Mouse (Mus musculus) kidney, embryonic 14.5 days (tissue): ENCODE measurements around the gene Fam168b. TPM values are rescaled to one million over a fixed set of nuclear protein-coding genes. Genes with fewer than 3 reads are reported as not detected.

ENCODE experiments used
- ATAC-seq: fragments of 200-750 bp; cut with Nextera tagmentation; 2 replicates; pipeline ENCODE4 v1.8.0; 2017; ENCODE audit warnings: moderate number of reproducible peaks, mild to moderate bottlenecking, moderate TSS enrichment, moderate library complexity; ENCODE audit not compliant: low FRiP score, low TSS enrichment
- H3K27ac ChIP-seq: fragments of 300-500 bp; sonication (generic); 2 replicates; pipeline ENCODE4 v1.5.1; 2014; ENCODE audit warnings: low read depth, mild to moderate bottlenecking, low read length, moderate library complexity, mixed read lengths
- H3K27me3 ChIP-seq: fragments of 300-500 bp; sonication (generic); 2 replicates; pipeline ENCODE4 v1.6.1; 2014; ENCODE audit warnings: mild to moderate bottlenecking, low read length; ENCODE audit not compliant: control insufficient read depth, insufficient read depth
- H3K36me3 ChIP-seq: fragments of 300-500 bp; sonication (generic); 2 replicates; pipeline ENCODE4 v1.6.1; 2014; ENCODE audit warnings: low read length, mixed read lengths; ENCODE audit not compliant: control insufficient read depth, insufficient read depth
- H3K4me1 ChIP-seq: fragments of 300-500 bp; sonication (generic); 2 replicates; pipeline ENCODE4 v1.6.1; 2014; ENCODE audit warnings: low read length, mixed read lengths; ENCODE audit not compliant: control insufficient read depth, insufficient read depth
- H3K4me2 ChIP-seq: fragments of 300-500 bp; sonication (generic); replicated peaks from 2 replicates; pipeline ENCODE4 v1.6.1; 2014; ENCODE audit warnings: low read depth, mild to moderate bottlenecking, low read length
- H3K4me3 ChIP-seq: fragments of 300-500 bp; sonication (generic); 2 replicates; pipeline ENCODE4 v1.5.1; 2014; ENCODE audit warnings: mild to moderate bottlenecking, low read length
- H3K9ac ChIP-seq: fragments of 300-500 bp; sonication (generic); 2 replicates; pipeline ENCODE4 v1.6.1; 2014; ENCODE audit warnings: low read depth, mild to moderate bottlenecking, low read length, moderate library complexity
- H3K9me3 ChIP-seq: fragments of 300-500 bp; sonication (generic); 2 replicates; pipeline ENCODE4 v1.6.1; 2016; ENCODE audit warnings: low read length; ENCODE audit not compliant: control insufficient read depth
- WGBS: fragments of 180-500 bp; shearing (Covaris S2); extraction: QIAGEN DNeasy Blood & Tissue Kit; methylation state at CpG from one replicate; pipeline ENCODE4 v1.1.7; 2014; 5-methylcytosine and 5-hydroxymethylcytosine counted together
- polyA plus RNA-seq: library from polyadenylated mRNA; unstranded; fragments of >200 nt; fragmentation: Nextera tagmentation; extraction: Ambion mirVana; gene quantifications from 2 replicates; pipeline ENCODE4 v1.2.1, GENCODE M21; 2014

Gene Fam168b
- polyA plus RNA-seq, 1 experiment from 2014 or later: 68.8 TPM

GRCm38 (mm10) chr1:34793304-34794300, 49.3 kb downstream of the Fam168b start:
- Histone ChIP-seq H3K27me3 (no peaks in the 10 kb centered on the region), H3K36me3 (no peaks in the 10 kb centered on the region)
- WGBS: 73% methylated on average over 18 of the region's 19 CpGs

GRCm38 (mm10) chr1:34783538-34784161, 59.2 kb downstream of the Fam168b start:
- no peak overlapping the region for H3K27ac ChIP-seq
- no peak overlapping the region for H3K4me3 ChIP-seq
- no peaks in the 10 kb centered on the region for H3K27me3 ChIP-seq
- H3K4me1 ChIP-seq: no peaks in the 10 kb centered on the region
- H3K9me3 ChIP-seq: no peaks in the 10 kb centered on the region
- no peaks in the 10 kb centered on the region for H3K36me3 ChIP-seq
- H3K4me2 ChIP-seq: no peak overlapping the region
- H3K9ac ChIP-seq: no peak overlapping the region
- ATAC-seq: no peak
- WGBS: 62% methylated on average over 6 of the region's 6 CpGs

More at GRCm38 (mm10) chr1:34793304-34794300, 49.3 kb downstream of the Fam168b start:
- no peak overlapping the region for H3K4me2 ChIP-seq
- H3K4me1 ChIP-seq: no peaks in the 10 kb centered on the region
- H3K27ac ChIP-seq: no peak overlapping the region
- no peak overlapping the region for H3K9ac ChIP-seq
- H3K9me3 ChIP-seq: no peaks in the 10 kb centered on the region
- no peak overlapping the region for H3K4me3 ChIP-seq
- ATAC-seq: peak; percentile 39; the same call in 1 of the 2 replicates

- H3K4me1 ChIP-seq: no peaks in the 10 kb centered on the region
- no peak overlapping the region for H3K4me3 ChIP-seq
- no peak overlapping the region for H3K27ac ChIP-seq
- no peaks in the 10 kb centered on the region for H3K9me3 ChIP-seq
- 96% methylated on average over 3 of the region's 3 CpGs for WGBS
- no peak for ATAC-seq
- H3K4me2 ChIP-seq: no peak overlapping the region
- H3K27me3 ChIP-seq: no peaks in the 10 kb centered on the region
- H3K9ac ChIP-seq: no peak overlapping the region
- H3K36me3 ChIP-seq: no peaks in the 10 kb centered on the region
Observed at GRCm38 (mm10) chr1:34775870-34776269, 67.0 kb downstream of the Fam168b start.

GRCm38 (mm10) chr1:34768875-34769274, 74.0 kb downstream of the Fam168b start:
- ATAC-seq: no peak
- WGBS: 68% methylated on average over 6 of the region's 6 CpGs
- no peak overlapping the region for H3K27ac ChIP-seq
- H3K27me3 ChIP-seq: no peaks in the 10 kb centered on the region
- no peak overlapping the region for H3K4me2 ChIP-seq
- H3K36me3 ChIP-seq: no peaks in the 10 kb centered on the region
- H3K4me3 ChIP-seq: no peak overlapping the region
- H3K9ac ChIP-seq: no peak overlapping the region
- H3K9me3 ChIP-seq: no peaks in the 10 kb centered on the region
- no peaks in the 10 kb centered on the region for H3K4me1 ChIP-seq

- Histone ChIP-seq H3K4me1 (no peaks in the 10 kb centered on the region), H3K27me3 (no peaks in the 10 kb centered on the region), H3K9ac (no peak overlapping the region), H3K27ac (no peak overlapping the region), H3K4me3 (no peak overlapping the region), H3K4me2 (no peak overlapping the region), H3K36me3 (no peaks in the 10 kb centered on the region), H3K9me3 (no peaks in the 10 kb centered on the region)
- WGBS: 81% methylated on average over 4 of the region's 4 CpGs
- ATAC-seq: no peak
Observed at GRCm38 (mm10) chr1:34767851-34768250, 75.0 kb downstream of the Fam168b start.

GRCm38 (mm10) chr1:34766899-34767298, 76.0 kb downstream of the Fam168b start:
- no peaks in the 10 kb centered on the region for H3K27me3 ChIP-seq
- no peak overlapping the region for H3K4me3 ChIP-seq
- no peak for ATAC-seq
- H3K36me3 ChIP-seq: no peaks in the 10 kb centered on the region
- no peaks in the 10 kb centered on the region for H3K9me3 ChIP-seq
- no peak overlapping the region for H3K4me2 ChIP-seq
- no peak overlapping the region for H3K9ac ChIP-seq
- no peaks in the 10 kb centered on the region for H3K4me1 ChIP-seq
- 36% methylated on average over 1 of the region's 1 CpGs for WGBS
- no peak overlapping the region for H3K27ac ChIP-seq

Other genes with a start within 250 kb of the Fam168b start
- gene Plekhb2, start 6.9 kb upstream of the Fam168b start, polyA plus RNA-seq: 18.7 and 36.0 TPM in 2 replicates